Mouse (Mus musculus) heart, embryonic 12.5 days (tissue): ENCODE measurements around the gene Gadd45g. TPM values are rescaled to one million over a fixed set of nuclear protein-coding genes. Genes with fewer than 3 reads are reported as not detected.

Experiments
- ATAC-seq: fragments of 200-750 bp; cut with Nextera tagmentation; 2 replicates; pipeline ENCODE4 v1.8.0; 2017; ENCODE audit warnings: moderate TSS enrichment, moderate library complexity; ENCODE audit not compliant: insufficient number of reproducible peaks, low FRiP score
- H3K27ac ChIP-seq: fragments of 300-500 bp; sonication (generic); 2 replicates; pipeline ENCODE4 v1.5.1; 2016; ENCODE audit warnings: mild to moderate bottlenecking, moderate library complexity; ENCODE audit not compliant: poor library complexity, severe bottlenecking
- H3K27me3 ChIP-seq: fragments of 300-500 bp; sonication (generic); replicated peaks from 2 replicates; pipeline ENCODE4 v1.6.1; 2016; ENCODE audit warnings: mild to moderate bottlenecking, moderate library complexity
- H3K36me3 ChIP-seq: fragments of 300-500 bp; sonication (generic); 2 replicates; pipeline ENCODE4 v1.6.1; 2016; ENCODE audit warnings: mild to moderate bottlenecking, moderate library complexity
- H3K4me1 ChIP-seq: fragments of 300-500 bp; sonication (generic); replicated peaks from 2 replicates; pipeline ENCODE4 v1.6.1; 2016; ENCODE audit warnings: mild to moderate bottlenecking
- H3K4me2 ChIP-seq: fragments of 300-500 bp; sonication (generic); 2 replicates; pipeline ENCODE4 v1.6.1; 2016; ENCODE audit warnings: mild to moderate bottlenecking, moderate library complexity
- H3K4me3 ChIP-seq: fragments of 300-500 bp; sonication (generic); 2 replicates; pipeline ENCODE4 v1.5.1; 2016; ENCODE audit warnings: mild to moderate bottlenecking
- H3K9ac ChIP-seq: fragments of 300-500 bp; sonication (generic); 2 replicates; pipeline ENCODE4 v1.6.1; 2016; ENCODE audit warnings: mild to moderate bottlenecking, moderate library complexity
- H3K9me3 ChIP-seq: fragments of 300-500 bp; sonication (generic); replicated peaks from 2 replicates; pipeline ENCODE4 v1.6.1; 2016; ENCODE audit warnings: mild to moderate bottlenecking, moderate library complexity
- WGBS: fragments of 180-500 bp; shearing (Covaris S2); methylation state at CpG from one replicate; pipeline ENCODE4 v1.1.7; 2016; 5-methylcytosine and 5-hydroxymethylcytosine counted together
- polyA plus RNA-seq: library from polyadenylated mRNA; unstranded; fragments of >200 nt; fragmentation: Nextera tagmentation; extraction: Ambion mirVana; gene quantifications from 2 replicates; pipeline ENCODE4 v1.2.1, GENCODE M21; 2016

Gene Gadd45g
- 58.9 and 64.4 TPM in 2 replicates for polyA plus RNA-seq

GRCm38 (mm10) chr13:51846301-51846867 lies at the start of gene Gadd45g:
TSS of gene Gadd45g (plus strand) at chr13:51846678.
- WGBS = 0% methylated on average over 31 of the region's 31 CpGs
- Histone ChIP-seq H3K27ac (peak within 1 kb of the TSS; percentile 98), H3K9ac (peak within 1 kb of the TSS; percentile 88), H3K4me3 (peak within 1 kb of the TSS; percentile 84), H3K4me1 (peaks cover 48% of the 10 kb centered on the region), H3K36me3 (no peaks in the 10 kb centered on the region), H3K27me3 (peaks cover 4% of the 10 kb centered on the region; the same call in 1 of the 2 replicates), H3K9me3 (no peaks in the 10 kb centered on the region), H3K4me2 (peak within 1 kb of the TSS; percentile 88)
- ATAC-seq = peak; percentile 79

- Histone ChIP-seq H3K4me1 (peaks cover 15% of the 10 kb centered on the region), H3K4me2 (no peak overlapping the region), H3K9me3 (no peaks in the 10 kb centered on the region), H3K27ac (no peak overlapping the region), H3K27me3 (peaks cover 4% of the 10 kb centered on the region; the same call in 1 of the 2 replicates), H3K9ac (peak overlapping the region; percentile 19; the same call in 1 of the 2 replicates), H3K36me3 (no peaks in the 10 kb centered on the region), H3K4me3 (no peak overlapping the region)
- WGBS = 50% methylated on average over 8 of the region's 8 CpGs
- ATAC-seq = no peak
Measured at GRCm38 (mm10) chr13:51797899-51798746, 48.4 kb upstream of the Gadd45g start.

GRCm38 (mm10) chr13:51799735-51800522 lies 46.5 kb upstream of the Gadd45g start:
- H3K27me3 ChIP-seq = peaks cover 4% of the 10 kb centered on the region; the same call in 1 of the 2 replicates

GRCm38 (mm10) chr13:51800921-51801320 lies 45.6 kb upstream of the Gadd45g start:
- WGBS = 58% methylated on average over 9 of the region's 9 CpGs
- ATAC-seq = no peak

More at GRCm38 (mm10) chr13:51799735-51800522, 46.5 kb upstream of the Gadd45g start:
- H3K9me3 ChIP-seq = no peaks in the 10 kb centered on the region
- H3K4me1 ChIP-seq = peaks cover 11% of the 10 kb centered on the region; the same call in 1 of the 2 replicates
- no peaks in the 10 kb centered on the region for H3K36me3 ChIP-seq
- WGBS = 80% methylated on average over 16 of the region's 16 CpGs
- no peak overlapping the region for H3K4me3 ChIP-seq
- H3K27ac ChIP-seq = no peak overlapping the region
- no peak overlapping the region for H3K9ac ChIP-seq
- no peak for ATAC-seq
- H3K4me2 ChIP-seq = no peak overlapping the region

GRCm38 (mm10) chr13:51805634-51806033 lies 40.8 kb upstream of the Gadd45g start:
- no peaks in the 10 kb centered on the region for H3K36me3 ChIP-seq
- H3K9ac ChIP-seq = no peak overlapping the region
- no peak overlapping the region for H3K27ac ChIP-seq
- H3K4me3 ChIP-seq = no peak overlapping the region
- H3K9me3 ChIP-seq = no peaks in the 10 kb centered on the region
- 0 out of 2 replicates have a peak, but pooled peaks cover 5% of the 10 kb centered on the region for H3K4me1 ChIP-seq
- no peak overlapping the region for H3K4me2 ChIP-seq
- H3K27me3 ChIP-seq = no peaks in the 10 kb centered on the region
- WGBS = 71% methylated on average over 4 of the region's 4 CpGs
- no peak for ATAC-seq

More at GRCm38 (mm10) chr13:51800921-51801320, 45.6 kb upstream of the Gadd45g start:
- no peaks in the 10 kb centered on the region for H3K9me3 ChIP-seq
- H3K27me3 ChIP-seq = peaks cover 4% of the 10 kb centered on the region; the same call in 1 of the 2 replicates
- H3K27ac ChIP-seq = no peak overlapping the region
- H3K4me1 ChIP-seq = peaks cover 11% of the 10 kb centered on the region; the same call in 1 of the 2 replicates
- no peak overlapping the region for H3K9ac ChIP-seq
- H3K4me3 ChIP-seq = no peak overlapping the region
- H3K36me3 ChIP-seq = no peaks in the 10 kb centered on the region
- H3K4me2 ChIP-seq = no peak overlapping the region

- H3K9me3 ChIP-seq = no peaks in the 10 kb centered on the region
Measured at GRCm38 (mm10) chr13:51806220-51806619, 40.3 kb upstream of the Gadd45g start.

GRCm38 (mm10) chr13:51808141-51808540 lies 38.3 kb upstream of the Gadd45g start:
- no peaks in the 10 kb centered on the region for H3K27me3 ChIP-seq
- 0 out of 2 replicates have a peak, but pooled peaks cover under 1% of the 10 kb centered on the region for H3K4me1 ChIP-seq
- peak overlapping the region; percentile 13; the same call in 1 of the 2 replicates for H3K4me2 ChIP-seq
- ATAC-seq = peak; percentile 51
- H3K36me3 ChIP-seq = no peaks in the 10 kb centered on the region
- H3K9ac ChIP-seq = no peak overlapping the region
- WGBS = 32% methylated on average over 12 of the region's 12 CpGs
- H3K9me3 ChIP-seq = no peaks in the 10 kb centered on the region
- H3K27ac ChIP-seq = no peak overlapping the region
- no peak overlapping the region for H3K4me3 ChIP-seq

More at GRCm38 (mm10) chr13:51806220-51806619, 40.3 kb upstream of the Gadd45g start:
- H3K4me2 ChIP-seq = no peak overlapping the region
- H3K36me3 ChIP-seq = no peaks in the 10 kb centered on the region
- no peak overlapping the region for H3K9ac ChIP-seq
- WGBS = 79% methylated on average over 15 of the region's 15 CpGs
- ATAC-seq = no peak
- H3K4me1 ChIP-seq = no peaks in the 10 kb centered on the region
- H3K27ac ChIP-seq = no peak overlapping the region
- H3K4me3 ChIP-seq = no peak overlapping the region
- H3K27me3 ChIP-seq = no peaks in the 10 kb centered on the region

- no peaks in the 10 kb centered on the region for H3K36me3 ChIP-seq
- H3K4me1 ChIP-seq = peaks cover 40% of the 10 kb centered on the region
- no peak overlapping the region for H3K4me2 ChIP-seq
- no peaks in the 10 kb centered on the region for H3K9me3 ChIP-seq
- WGBS = 48% methylated on average over 10 of the region's 10 CpGs
- H3K27ac ChIP-seq = no peak overlapping the region
- H3K27me3 ChIP-seq = no peaks in the 10 kb centered on the region
- peak; percentile 29; the same call in 1 of the 2 replicates for ATAC-seq
- H3K4me3 ChIP-seq = no peak overlapping the region
- H3K9ac ChIP-seq = no peak overlapping the region; the same call in 1 of the 2 replicates
Measured at GRCm38 (mm10) chr13:51813621-51814615, 32.6 kb upstream of the Gadd45g start.

GRCm38 (mm10) chr13:51814646-51815045 lies 31.8 kb upstream of the Gadd45g start:
- Histone ChIP-seq H3K9ac (no peak overlapping the region), H3K27ac (no peak overlapping the region), H3K4me3 (no peak overlapping the region), H3K36me3 (no peaks in the 10 kb centered on the region), H3K9me3 (no peaks in the 10 kb centered on the region), H3K4me2 (no peak overlapping the region), H3K27me3 (no peaks in the 10 kb centered on the region), H3K4me1 (peaks cover 42% of the 10 kb centered on the region)
- WGBS = 83% methylated on average over 6 of the region's 6 CpGs
- ATAC-seq = no peak
